Mouse (Mus musculus): Measurements from ENCODE around the gene Pitx2. TPM values are rescaled to one million over a fixed set of nuclear protein-coding genes. Genes with fewer than 3 reads are reported as not detected.

Gene Pitx2
- polyA plus RNA-seq, 1 experiment from 2014 or later = 37.6 TPM

GRCm38 (mm10) chr3:129238664-129239258 is 39.1 kb downstream of the Pitx2 start:
- no peaks in the 10 kb centered on the region for H3K36me3 ChIP-seq (ENCODE audit: control insufficient read depth, insufficient read depth, low read length)
- H3K9me3 ChIP-seq (ENCODE audit: control insufficient read depth, low read length) = no peaks in the 10 kb centered on the region
- peak; percentile 36 for DNase-seq (ENCODE audit: low spot score)
- H3K4me1 ChIP-seq (ENCODE audit: control insufficient read depth, insufficient read depth, low read length) = no peaks in the 10 kb centered on the region
- WGBS = 42% methylated on average over 13 of the region's 13 CpGs
- H3K4me3 ChIP-seq (ENCODE audit: low read depth, low read length) = no peak overlapping the region
- H3K4me2 ChIP-seq (ENCODE audit: low read depth, severe bottlenecking) = 0 out of 2 replicates have a peak overlapping the region, but pooled peaks have one; percentile 2
- no peak overlapping the region for H3K9ac ChIP-seq (ENCODE audit: low read length)
- no peak for ATAC-seq (ENCODE audit: insufficient number of reproducible peaks, low FRiP score, low TSS enrichment, low read depth)
- no peaks in the 10 kb centered on the region for H3K27me3 ChIP-seq (ENCODE audit: control insufficient read depth, insufficient read depth, low read length)
- H3K27ac ChIP-seq (replicated peaks; ENCODE audit: low read depth, low read length) = no peak overlapping the region

DNA sequence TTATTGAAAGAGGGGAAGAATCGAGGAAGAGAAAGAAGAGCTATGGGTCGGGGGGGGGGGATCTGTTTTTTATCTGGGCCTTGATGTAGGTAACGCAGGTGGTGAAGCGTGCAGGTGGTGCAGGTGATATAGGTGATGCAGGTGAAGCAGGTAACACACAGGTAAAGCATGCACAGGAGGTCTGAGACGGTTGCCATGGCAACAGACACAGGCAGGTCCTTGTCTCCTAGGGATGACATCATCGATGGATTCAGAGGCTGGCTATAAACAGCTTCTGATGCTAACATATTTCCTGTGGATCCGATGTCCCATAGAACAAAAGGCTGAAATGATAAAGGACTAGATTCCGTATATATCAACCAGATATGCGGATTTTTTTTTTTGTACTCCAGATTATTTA is 51.3 kb downstream of the Pitx2 start:
- Histone ChIP-seq H3K27me3 (ENCODE audit: control insufficient read depth, insufficient read depth, low read length) (no peaks in the 10 kb centered on the region), H3K9me3 (ENCODE audit: control insufficient read depth, low read length) (no peaks in the 10 kb centered on the region), H3K4me1 (ENCODE audit: control insufficient read depth, insufficient read depth, low read length) (no peaks in the 10 kb centered on the region), H3K27ac (replicated peaks; ENCODE audit: low read depth, low read length) (no peak overlapping the region), H3K9ac (ENCODE audit: low read length) (no peak overlapping the region), H3K36me3 (ENCODE audit: control insufficient read depth, insufficient read depth, low read length) (no peaks in the 10 kb centered on the region), H3K4me3 (ENCODE audit: low read depth, low read length) (no peak overlapping the region), H3K4me2 (ENCODE audit: low read depth, severe bottlenecking) (no peak overlapping the region)
- no peak for ATAC-seq (ENCODE audit: insufficient number of reproducible peaks, low FRiP score, low TSS enrichment, low read depth)
- no peak for DNase-seq (ENCODE audit: low spot score)
- 87% methylated on average over 9 of the region's 9 CpGs for WGBS

GRCm38 (mm10) chr3:129254246-129254645 is 54.6 kb downstream of the Pitx2 start:
- H3K4me1 ChIP-seq (ENCODE audit: control insufficient read depth, insufficient read depth, low read length) = no peaks in the 10 kb centered on the region
- no peaks in the 10 kb centered on the region for H3K36me3 ChIP-seq (ENCODE audit: control insufficient read depth, insufficient read depth, low read length)
- no peak overlapping the region for H3K4me2 ChIP-seq (ENCODE audit: low read depth, severe bottlenecking)
- no peak overlapping the region for H3K4me3 ChIP-seq (ENCODE audit: low read depth, low read length)
- no peaks in the 10 kb centered on the region for H3K9me3 ChIP-seq (ENCODE audit: control insufficient read depth, low read length)
- H3K27me3 ChIP-seq (ENCODE audit: control insufficient read depth, insufficient read depth, low read length) = no peaks in the 10 kb centered on the region
- ATAC-seq (ENCODE audit: insufficient number of reproducible peaks, low FRiP score, low TSS enrichment, low read depth) = no peak
- no peak for DNase-seq (ENCODE audit: low spot score)
- no peak overlapping the region for H3K9ac ChIP-seq (ENCODE audit: low read length)
- WGBS = 54% methylated on average over 10 of the region's 10 CpGs
- H3K27ac ChIP-seq (replicated peaks; ENCODE audit: low read depth, low read length) = no peak overlapping the region

DNA sequence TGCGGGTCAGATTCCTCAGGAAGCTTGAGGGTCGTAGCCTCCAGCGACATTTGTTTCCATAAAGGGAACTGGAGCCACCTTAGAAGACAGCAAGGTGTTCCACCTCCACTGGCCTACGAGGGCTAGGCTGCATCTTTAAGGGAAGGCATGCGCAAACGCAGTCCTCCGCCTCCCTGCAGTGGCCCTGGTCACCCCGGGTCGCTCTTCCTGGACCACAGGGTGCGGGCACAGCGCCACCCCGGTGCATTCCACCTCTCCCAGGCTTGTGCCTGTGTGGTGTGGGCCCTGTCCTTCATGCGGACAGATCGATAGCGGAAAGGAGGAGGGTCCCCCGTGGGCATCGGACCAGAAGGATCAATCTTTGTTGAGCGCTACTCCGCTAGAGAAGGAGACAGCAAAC is 56.6 kb downstream of the Pitx2 start:
- DNase-seq (ENCODE audit: low spot score) = no peak
- H3K27ac ChIP-seq (replicated peaks; ENCODE audit: low read depth, low read length) = no peak overlapping the region
- 50% methylated on average over 19 of the region's 19 CpGs for WGBS
- no peaks in the 10 kb centered on the region for H3K27me3 ChIP-seq (ENCODE audit: control insufficient read depth, insufficient read depth, low read length)
- no peaks in the 10 kb centered on the region for H3K9me3 ChIP-seq (ENCODE audit: control insufficient read depth, low read length)
- no peak overlapping the region for H3K9ac ChIP-seq (ENCODE audit: low read length)
- H3K4me2 ChIP-seq (ENCODE audit: low read depth, severe bottlenecking) = peak overlapping the region; percentile 21; the same call in 1 of the 2 replicates
- H3K36me3 ChIP-seq (ENCODE audit: control insufficient read depth, insufficient read depth, low read length) = no peaks in the 10 kb centered on the region
- H3K4me1 ChIP-seq (ENCODE audit: control insufficient read depth, insufficient read depth, low read length) = no peaks in the 10 kb centered on the region
- no peak overlapping the region for H3K4me3 ChIP-seq (ENCODE audit: low read depth, low read length)
- ATAC-seq (ENCODE audit: insufficient number of reproducible peaks, low FRiP score, low TSS enrichment, low read depth) = no peak

DNA sequence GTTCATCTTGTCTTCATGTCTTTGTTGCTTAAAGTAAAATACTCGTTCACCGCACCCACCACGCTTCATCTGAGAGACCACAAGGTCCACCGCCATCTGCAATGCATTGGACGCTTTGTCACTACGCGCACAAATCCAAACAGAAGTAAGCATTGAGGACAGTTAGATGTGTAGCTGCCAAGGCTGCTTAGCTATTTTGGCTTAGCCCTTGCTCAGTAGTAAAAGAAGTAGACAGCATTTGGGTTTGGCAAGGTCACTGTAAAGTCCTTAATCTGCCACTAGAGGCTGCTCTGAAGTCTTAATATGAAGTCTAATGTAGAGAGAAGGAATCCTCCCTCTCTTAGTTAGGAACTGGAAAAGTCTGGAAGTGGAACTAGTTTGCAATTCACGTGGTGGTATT is 57.1 kb downstream of the Pitx2 start:
- H3K27ac ChIP-seq (replicated peaks; ENCODE audit: low read depth, low read length) = no peak overlapping the region
- no peaks in the 10 kb centered on the region for H3K4me1 ChIP-seq (ENCODE audit: control insufficient read depth, insufficient read depth, low read length)
- H3K9ac ChIP-seq (ENCODE audit: low read length) = no peak overlapping the region
- 58% methylated on average over 8 of the region's 8 CpGs for WGBS
- no peaks in the 10 kb centered on the region for H3K27me3 ChIP-seq (ENCODE audit: control insufficient read depth, insufficient read depth, low read length)
- H3K4me3 ChIP-seq (ENCODE audit: low read depth, low read length) = no peak overlapping the region
- no peaks in the 10 kb centered on the region for H3K9me3 ChIP-seq (ENCODE audit: control insufficient read depth, low read length)
- no peak overlapping the region; the same call in 1 of the 2 replicates for H3K4me2 ChIP-seq (ENCODE audit: low read depth, severe bottlenecking)
- peak; percentile 25 for DNase-seq (ENCODE audit: low spot score)
- H3K36me3 ChIP-seq (ENCODE audit: control insufficient read depth, insufficient read depth, low read length) = no peaks in the 10 kb centered on the region
- ATAC-seq (ENCODE audit: insufficient number of reproducible peaks, low FRiP score, low TSS enrichment, low read depth) = no peak

DNA sequence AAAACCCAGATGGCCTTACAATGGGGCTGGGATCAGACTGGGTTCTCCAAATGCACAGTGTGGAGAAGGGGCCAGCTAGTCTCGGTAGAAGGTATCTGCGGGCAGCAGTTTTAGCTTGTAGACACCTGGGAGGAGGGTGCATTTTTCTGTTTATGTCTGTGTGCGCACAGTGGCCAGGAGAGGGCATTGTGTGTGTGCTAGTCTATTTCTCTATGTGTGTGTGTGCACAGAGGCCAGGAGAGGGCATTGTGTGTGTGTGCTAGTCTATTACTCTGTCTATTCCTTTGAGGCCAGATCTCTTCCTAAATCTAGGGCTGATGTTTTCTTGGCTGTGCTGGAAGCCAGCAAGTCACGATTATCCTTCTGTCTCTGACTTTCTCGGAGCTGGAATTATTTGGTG is 58.8 kb downstream of the Pitx2 start:
- Histone ChIP-seq H3K4me1 (ENCODE audit: control insufficient read depth, insufficient read depth, low read length) (no peaks in the 10 kb centered on the region), H3K27me3 (ENCODE audit: control insufficient read depth, insufficient read depth, low read length) (no peaks in the 10 kb centered on the region), H3K9ac (ENCODE audit: low read length) (no peak overlapping the region), H3K36me3 (ENCODE audit: control insufficient read depth, insufficient read depth, low read length) (no peaks in the 10 kb centered on the region), H3K9me3 (ENCODE audit: control insufficient read depth, low read length) (no peaks in the 10 kb centered on the region), H3K4me2 (ENCODE audit: low read depth, severe bottlenecking) (no peak overlapping the region), H3K27ac (replicated peaks; ENCODE audit: low read depth, low read length) (no peak overlapping the region), H3K4me3 (ENCODE audit: low read depth, low read length) (no peak overlapping the region)
- WGBS = 85% methylated on average over 5 of the region's 5 CpGs
- ATAC-seq (ENCODE audit: insufficient number of reproducible peaks, low FRiP score, low TSS enrichment, low read depth) = no peak
- no peak for DNase-seq (ENCODE audit: low spot score)

Other genes with a start within 250 kb of the Pitx2 start
- 0.19 TPM in 1 of 2 replicates, not detected in the other for gene Enpep, start 132.8 kb downstream of the Pitx2 start, polyA plus RNA-seq (2014; fragmentation: Nextera tagmentation; extraction: Ambion mirVana)

Measured in limb, embryonic 11.5 days (tissue).